Mouse (Mus musculus): ENCODE results near the gene Dclk3. TPM values are rescaled to one million over a fixed set of nuclear protein-coding genes. Genes with fewer than 3 reads are reported as not detected.

The Dclk3 gene
- polyA plus RNA-seq, 1 experiment from 2014 or later = 0.12 TPM

GRCm38 (mm10) chr9:111490583-111490982 lies 51.7 kb downstream of the Dclk3 start:
- Histone ChIP-seq H3K27me3 (ENCODE audit: control insufficient read depth, insufficient read depth, low read depth, low read length) (no peaks in the 10 kb centered on the region), H3K9ac (ENCODE audit: low read depth, low read length) (no peak overlapping the region), H3K36me3 (ENCODE audit: control insufficient read depth, insufficient read depth) (no peaks in the 10 kb centered on the region), H3K27ac (ENCODE audit: low read length) (no peak overlapping the region), H3K4me1 (ENCODE audit: control insufficient read depth, low read depth, low read length) (no peaks in the 10 kb centered on the region), H3K9me3 (replicated peaks; ENCODE audit: control insufficient read depth, low read length) (no peaks in the 10 kb centered on the region), H3K4me2 (ENCODE audit: low read depth, low read length) (no peak overlapping the region), H3K4me3 (ENCODE audit: low read depth, low read length) (no peak overlapping the region)
- WGBS (ENCODE audit: insufficient replicate concordance) = 16% methylated on average over 8 of the region's 8 CpGs
- ATAC-seq (ENCODE audit: low read depth) = no peak

DNA sequence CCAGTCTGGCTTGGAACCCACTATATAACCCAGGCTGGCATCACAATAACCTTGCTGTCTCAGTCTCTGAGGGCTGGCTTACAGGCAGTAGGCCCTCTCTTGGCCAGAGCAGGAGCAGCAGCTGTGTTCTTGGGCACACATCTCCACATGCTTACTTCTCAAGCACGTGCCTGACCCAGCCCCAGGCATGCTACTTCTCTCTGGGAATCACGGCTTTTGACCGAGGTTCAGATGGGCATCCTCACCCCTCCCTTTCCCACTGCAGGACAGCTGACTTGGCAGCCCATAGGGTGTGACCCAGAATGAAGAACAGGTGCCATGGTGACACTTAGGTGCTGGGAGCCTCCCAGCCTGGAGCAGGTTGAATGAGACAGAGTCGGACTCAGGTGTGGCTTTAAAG lies 52.4 kb downstream of the Dclk3 start:
- Histone ChIP-seq H3K27ac (ENCODE audit: low read length) (no peak overlapping the region), H3K36me3 (ENCODE audit: control insufficient read depth, insufficient read depth) (no peaks in the 10 kb centered on the region), H3K4me2 (ENCODE audit: low read depth, low read length) (no peak overlapping the region), H3K9ac (ENCODE audit: low read depth, low read length) (no peak overlapping the region), H3K27me3 (ENCODE audit: control insufficient read depth, insufficient read depth, low read depth, low read length) (no peaks in the 10 kb centered on the region), H3K4me1 (ENCODE audit: control insufficient read depth, low read depth, low read length) (no peaks in the 10 kb centered on the region), H3K9me3 (replicated peaks; ENCODE audit: control insufficient read depth, low read length) (no peaks in the 10 kb centered on the region), H3K4me3 (ENCODE audit: low read depth, low read length) (no peak overlapping the region)
- no peak for ATAC-seq (ENCODE audit: low read depth)
- WGBS (ENCODE audit: insufficient replicate concordance) = 37% methylated on average over 4 of the region's 4 CpGs

DNA sequence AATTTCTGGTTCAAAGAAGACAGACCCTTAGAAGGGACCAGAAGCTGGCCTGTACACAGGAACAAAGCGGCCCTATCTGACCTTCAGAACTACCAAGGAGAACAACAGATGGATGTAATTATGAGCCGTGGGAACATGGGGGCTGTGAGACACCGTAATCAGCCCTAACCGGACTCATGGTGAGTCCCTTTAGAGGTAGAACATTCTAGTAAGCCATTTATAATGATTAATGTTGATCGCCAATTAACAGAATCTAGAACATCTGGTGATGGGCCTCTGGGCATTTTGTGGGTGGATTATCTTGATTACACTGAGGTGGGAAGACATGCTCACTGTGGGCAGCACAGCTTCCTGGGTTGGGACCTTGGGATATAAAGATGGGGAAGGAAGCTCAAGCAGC lies 54.6 kb downstream of the Dclk3 start:
- Histone ChIP-seq H3K4me1 (ENCODE audit: control insufficient read depth, low read depth, low read length) (no peaks in the 10 kb centered on the region), H3K36me3 (ENCODE audit: control insufficient read depth, insufficient read depth) (no peaks in the 10 kb centered on the region), H3K4me3 (ENCODE audit: low read depth, low read length) (no peak overlapping the region), H3K27ac (ENCODE audit: low read length) (no peak overlapping the region), H3K9ac (ENCODE audit: low read depth, low read length) (no peak overlapping the region), H3K4me2 (ENCODE audit: low read depth, low read length) (no peak overlapping the region), H3K27me3 (ENCODE audit: control insufficient read depth, insufficient read depth, low read depth, low read length) (no peaks in the 10 kb centered on the region), H3K9me3 (replicated peaks; ENCODE audit: control insufficient read depth, low read length) (no peaks in the 10 kb centered on the region)
- no peak for ATAC-seq (ENCODE audit: low read depth)
- 61% methylated on average over 5 of the region's 5 CpGs for WGBS (ENCODE audit: insufficient replicate concordance)

DNA sequence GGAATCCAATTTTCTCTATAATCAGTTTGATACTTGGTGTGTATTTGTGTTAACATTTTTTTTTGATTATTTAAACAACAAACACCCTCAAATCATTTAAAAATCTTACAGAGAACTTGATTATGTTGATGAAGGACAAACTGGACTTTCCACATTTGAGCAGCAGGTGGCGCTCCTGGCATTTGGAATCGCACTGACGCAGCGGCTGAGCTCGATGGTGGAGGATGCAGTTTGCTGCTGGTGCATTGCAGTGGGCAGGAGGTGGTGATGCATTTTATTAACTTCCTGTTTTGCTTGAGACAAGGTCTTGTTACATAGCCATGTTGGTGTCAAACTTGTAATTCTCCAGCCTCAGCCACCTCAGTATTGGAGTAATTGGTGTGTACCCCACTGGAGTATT lies 56.7 kb downstream of the Dclk3 start:
- H3K4me1 ChIP-seq (ENCODE audit: control insufficient read depth, low read depth, low read length) = no peaks in the 10 kb centered on the region
- no peaks in the 10 kb centered on the region for H3K27me3 ChIP-seq (ENCODE audit: control insufficient read depth, insufficient read depth, low read depth, low read length)
- no peak overlapping the region for H3K4me3 ChIP-seq (ENCODE audit: low read depth, low read length)
- H3K27ac ChIP-seq (ENCODE audit: low read length) = no peak overlapping the region
- H3K36me3 ChIP-seq (ENCODE audit: control insufficient read depth, insufficient read depth) = no peaks in the 10 kb centered on the region
- H3K9me3 ChIP-seq (replicated peaks; ENCODE audit: control insufficient read depth, low read length) = no peaks in the 10 kb centered on the region
- no peak overlapping the region for H3K4me2 ChIP-seq (ENCODE audit: low read depth, low read length)
- WGBS (ENCODE audit: insufficient replicate concordance) = 0% methylated on average over 5 of the region's 5 CpGs
- ATAC-seq (ENCODE audit: low read depth) = no peak
- no peak overlapping the region for H3K9ac ChIP-seq (ENCODE audit: low read depth, low read length)

DNA sequence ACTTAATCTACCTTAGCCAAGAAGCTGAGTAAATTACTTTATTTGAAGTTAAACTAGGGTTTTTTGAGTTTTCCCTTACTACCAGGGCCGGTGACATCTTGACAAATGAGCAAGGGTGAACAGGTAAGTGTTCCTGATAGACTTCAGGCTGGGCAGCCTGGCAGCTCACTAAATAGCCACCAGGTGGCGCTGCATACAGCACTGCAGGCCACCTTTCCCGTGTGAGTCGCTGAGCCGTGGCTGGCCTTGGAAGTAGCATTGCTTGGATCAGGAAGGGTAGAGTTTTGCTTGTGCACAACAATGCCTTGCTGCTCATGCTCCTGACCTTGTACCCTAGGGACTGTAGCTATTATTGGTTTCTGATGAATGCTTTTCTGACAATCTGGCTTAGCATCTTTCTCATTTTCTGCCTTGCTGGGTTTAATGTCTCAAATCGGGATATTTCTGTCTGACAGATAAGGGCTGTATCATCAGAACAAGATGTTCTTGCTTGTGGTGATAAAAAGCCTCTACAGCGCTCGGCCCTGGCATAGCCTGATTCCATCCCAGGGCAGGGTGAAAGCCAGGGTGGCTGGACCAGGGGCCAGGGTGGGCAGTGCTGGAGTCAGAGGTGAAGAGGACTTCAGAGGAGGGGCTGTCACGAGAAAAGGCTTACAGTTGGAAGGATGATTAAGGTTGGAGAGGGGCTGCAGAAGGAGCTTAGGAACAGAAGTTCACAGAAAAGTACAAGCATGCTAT lies 58.4 kb downstream of the Dclk3 start:
- no peak overlapping the region for H3K9ac ChIP-seq (ENCODE audit: low read depth, low read length)
- H3K4me2 ChIP-seq (ENCODE audit: low read depth, low read length) = no peak overlapping the region
- no peaks in the 10 kb centered on the region for H3K27me3 ChIP-seq (ENCODE audit: control insufficient read depth, insufficient read depth, low read depth, low read length)
- WGBS (ENCODE audit: insufficient replicate concordance) = 18% methylated on average over 9 of the region's 9 CpGs
- no peaks in the 10 kb centered on the region for H3K9me3 ChIP-seq (replicated peaks; ENCODE audit: control insufficient read depth, low read length)
- no peak for ATAC-seq (ENCODE audit: low read depth)
- no peak overlapping the region for H3K27ac ChIP-seq (ENCODE audit: low read length)
- H3K36me3 ChIP-seq (ENCODE audit: control insufficient read depth, insufficient read depth) = no peaks in the 10 kb centered on the region
- H3K4me1 ChIP-seq (ENCODE audit: control insufficient read depth, low read depth, low read length) = no peaks in the 10 kb centered on the region
- H3K4me3 ChIP-seq (ENCODE audit: low read depth, low read length) = no peak overlapping the region

GRCm38 (mm10) chr9:111500211-111500610 lies 61.3 kb downstream of the Dclk3 start:
- no peaks in the 10 kb centered on the region for H3K9me3 ChIP-seq (replicated peaks; ENCODE audit: control insufficient read depth, low read length)
- WGBS (ENCODE audit: insufficient replicate concordance) = 68% methylated on average over 9 of the region's 9 CpGs
- no peaks in the 10 kb centered on the region for H3K4me1 ChIP-seq (ENCODE audit: control insufficient read depth, low read depth, low read length)
- no peak overlapping the region for H3K9ac ChIP-seq (ENCODE audit: low read depth, low read length)
- no peak overlapping the region for H3K4me3 ChIP-seq (ENCODE audit: low read depth, low read length)
- no peak overlapping the region for H3K27ac ChIP-seq (ENCODE audit: low read length)
- no peaks in the 10 kb centered on the region for H3K27me3 ChIP-seq (ENCODE audit: control insufficient read depth, insufficient read depth, low read depth, low read length)
- ATAC-seq (ENCODE audit: low read depth) = no peak
- no peaks in the 10 kb centered on the region for H3K36me3 ChIP-seq (ENCODE audit: control insufficient read depth, insufficient read depth)
- H3K4me2 ChIP-seq (ENCODE audit: low read depth, low read length) = no peak overlapping the region

DNA sequence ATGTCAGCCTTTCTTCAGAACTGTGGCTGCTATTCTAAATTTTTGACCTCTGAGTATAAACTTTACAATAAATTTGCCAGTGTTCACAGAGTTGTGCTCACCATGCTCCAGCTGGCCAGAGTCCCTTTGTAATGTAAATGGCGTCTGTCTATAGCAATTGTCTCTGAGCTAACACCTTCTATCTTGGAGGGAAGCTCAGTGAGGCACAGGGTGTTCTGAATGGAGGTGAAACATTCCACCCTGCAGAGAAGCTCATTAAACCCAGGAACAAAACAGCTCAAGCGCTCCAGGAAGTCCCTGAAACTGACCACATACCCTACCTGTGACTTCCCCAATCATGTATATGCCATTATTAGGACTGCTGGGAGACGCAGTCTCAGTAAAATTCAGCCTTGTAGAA lies 67.2 kb downstream of the Dclk3 start:
- Histone ChIP-seq H3K4me1 (ENCODE audit: control insufficient read depth, low read depth, low read length) (no peaks in the 10 kb centered on the region), H3K27ac (ENCODE audit: low read length) (no peak overlapping the region), H3K4me2 (ENCODE audit: low read depth, low read length) (no peak overlapping the region), H3K4me3 (ENCODE audit: low read depth, low read length) (no peak overlapping the region), H3K27me3 (ENCODE audit: control insufficient read depth, insufficient read depth, low read depth, low read length) (no peaks in the 10 kb centered on the region), H3K36me3 (ENCODE audit: control insufficient read depth, insufficient read depth) (no peaks in the 10 kb centered on the region), H3K9ac (ENCODE audit: low read depth, low read length) (no peak overlapping the region), H3K9me3 (replicated peaks; ENCODE audit: control insufficient read depth, low read length) (peaks cover 3% of the 10 kb centered on the region)
- WGBS (ENCODE audit: insufficient replicate concordance) = 36% methylated on average over 3 of the region's 3 CpGs
- ATAC-seq (ENCODE audit: low read depth) = no peak

- no peaks in the 10 kb centered on the region for H3K9me3 ChIP-seq (replicated peaks; ENCODE audit: control insufficient read depth, low read length)
- no peaks in the 10 kb centered on the region for H3K27me3 ChIP-seq (ENCODE audit: control insufficient read depth, insufficient read depth, low read depth, low read length)
- H3K36me3 ChIP-seq (ENCODE audit: control insufficient read depth, insufficient read depth) = no peaks in the 10 kb centered on the region
- H3K9ac ChIP-seq (ENCODE audit: low read depth, low read length) = no peak overlapping the region
- WGBS (ENCODE audit: insufficient replicate concordance) = 71% methylated on average over 15 of the region's 15 CpGs
- ATAC-seq (ENCODE audit: low read depth) = no peak
- H3K4me2 ChIP-seq (ENCODE audit: low read depth, low read length) = no peak overlapping the region
- H3K4me1 ChIP-seq (ENCODE audit: control insufficient read depth, low read depth, low read length) = no peaks in the 10 kb centered on the region
- no peak overlapping the region for H3K27ac ChIP-seq (ENCODE audit: low read length)
- H3K4me3 ChIP-seq (ENCODE audit: low read depth, low read length) = no peak overlapping the region
Observed at GRCm38 (mm10) chr9:111514586-111515473, 75.9 kb downstream of the Dclk3 start.

DNA sequence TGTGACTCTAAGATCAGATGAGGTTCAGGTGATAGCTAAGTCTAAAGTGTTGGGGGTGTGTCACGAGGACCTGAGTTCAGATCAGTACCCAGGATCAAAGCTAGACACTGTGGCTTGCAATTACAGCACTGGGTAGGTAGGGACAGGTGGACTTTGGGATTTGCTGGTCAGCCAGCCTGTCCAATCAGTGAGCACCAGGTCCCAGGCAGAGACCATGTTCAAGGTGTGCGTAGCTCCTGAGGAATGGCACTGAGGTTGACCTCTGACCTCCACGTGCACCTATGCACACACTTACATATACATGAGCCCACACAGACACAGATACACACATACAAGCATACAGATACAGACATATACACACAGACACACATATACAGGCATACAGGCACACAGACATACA lies 76.7 kb downstream of the Dclk3 start:
- 66% methylated on average over 3 of the region's 3 CpGs for WGBS (ENCODE audit: insufficient replicate concordance)
- Histone ChIP-seq H3K4me1 (ENCODE audit: control insufficient read depth, low read depth, low read length) (no peaks in the 10 kb centered on the region), H3K4me3 (ENCODE audit: low read depth, low read length) (no peak overlapping the region), H3K9ac (ENCODE audit: low read depth, low read length) (no peak overlapping the region), H3K36me3 (ENCODE audit: control insufficient read depth, insufficient read depth) (no peaks in the 10 kb centered on the region), H3K9me3 (replicated peaks; ENCODE audit: control insufficient read depth, low read length) (no peaks in the 10 kb centered on the region), H3K27me3 (ENCODE audit: control insufficient read depth, insufficient read depth, low read depth, low read length) (no peaks in the 10 kb centered on the region), H3K4me2 (ENCODE audit: low read depth, low read length) (no peak overlapping the region), H3K27ac (ENCODE audit: low read length) (no peak overlapping the region)
- ATAC-seq (ENCODE audit: low read depth) = no peak
